Mouse (Mus musculus) stomach, postnatal 0 days (tissue): Measurements from ENCODE around the gene Ambra1. TPM values are rescaled to one million over a fixed set of nuclear protein-coding genes. Genes with fewer than 3 reads are reported as not detected.

ENCODE experiments used
- ATAC-seq: fragments of 200-750 bp; cut with Nextera tagmentation; 2 replicates; pipeline ENCODE4 v1.8.0; 2017; ENCODE audit not compliant: low FRiP score, low TSS enrichment
- DNase-seq: peaks from one replicate; pipeline ENCODE4 v3.0.0-alpha.2; 2016; ENCODE audit warnings: low spot score
- H3K27ac ChIP-seq: fragments of 300-500 bp; sonication (generic); replicated peaks from 2 replicates; pipeline ENCODE4 v1.5.1; 2014; ENCODE audit warnings: mild to moderate bottlenecking, control low read depth
- H3K27me3 ChIP-seq: fragments of 300-500 bp; sonication (generic); 2 replicates; pipeline ENCODE4 v1.6.1; 2014; ENCODE audit warnings: low read length; ENCODE audit not compliant: control insufficient read depth, insufficient read depth
- H3K36me3 ChIP-seq: fragments of 300-500 bp; sonication (generic); 2 replicates; pipeline ENCODE4 v1.6.1; 2014; ENCODE audit warnings: low read length, mixed read lengths; ENCODE audit not compliant: control insufficient read depth, insufficient read depth
- H3K4me1 ChIP-seq: fragments of 300-500 bp; sonication (generic); replicated peaks from 2 replicates; pipeline ENCODE4 v1.6.1; 2014; ENCODE audit warnings: antibody characterized with exemption; ENCODE audit not compliant: control insufficient read depth, insufficient read depth
- H3K4me2 ChIP-seq: fragments of 300-500 bp; sonication (generic); replicated peaks from 2 replicates; pipeline ENCODE4 v1.6.1; 2014; ENCODE audit warnings: low read depth, mild to moderate bottlenecking, control low read depth, moderate library complexity
- H3K4me3 ChIP-seq: fragments of 300-500 bp; sonication (generic); 2 replicates; pipeline ENCODE4 v1.5.1; 2014; ENCODE audit warnings: low read depth, low read length, control low read depth
- H3K9ac ChIP-seq: fragments of 300-500 bp; sonication (generic); 2 replicates; pipeline ENCODE4 v1.6.1; 2014; ENCODE audit warnings: mild to moderate bottlenecking, low read length, control low read depth, mixed read lengths
- H3K9me3 ChIP-seq: fragments of 300-500 bp; sonication (generic); 2 replicates; pipeline ENCODE4 v1.6.1; 2016; ENCODE audit warnings: low read length; ENCODE audit not compliant: control insufficient read depth
- CTCF ChIP-seq: IDR thresholded peaks from 2 replicates; pipeline ENCODE4 v1.5.1; 2016; ENCODE audit warnings: antibody characterized with exemption, low read depth, mild to moderate bottlenecking, moderate library complexity
- EP300 ChIP-seq: optimal IDR thresholded peaks from 2 replicates; pipeline ENCODE3; 2016; ENCODE audit warnings: antibody characterized with exemption
- WGBS: fragments of 180-500 bp; shearing (Covaris S2); extraction: QIAGEN DNeasy Blood & Tissue Kit; methylation state at CpG from one replicate; pipeline ENCODE4 v1.1.7; 2014; 5-methylcytosine and 5-hydroxymethylcytosine counted together
- polyA plus RNA-seq: library from polyadenylated mRNA; unstranded; fragments of >200 nt; fragmentation: Nextera tagmentation; extraction: Ambion mirVana; gene quantifications from 2 replicates; pipeline ENCODE4 v1.2.1, GENCODE M21; 2015

Gene Ambra1
- polyA plus RNA-seq, 1 experiment from 2014 or later = 5.7 TPM

GRCm38 (mm10) chr2:91710272-91711234, 19.4 kb upstream of the Ambra1 start, which contains the start of the genes Atg13 and Harbi1:
TSS of gene Atg13 (minus strand) at chr2:91710576.
TSS of gene Harbi1 (plus strand) at chr2:91710852.
- no peak; the same call in 1 of the 2 replicates for TF ChIP-seq CTCF
- TF ChIP-seq EP300 = peak; percentile 83
- no peaks in the 10 kb centered on the region for H3K27me3 ChIP-seq
- WGBS = under 1% methylated on average over 66 of the region's 66 CpGs
- H3K36me3 ChIP-seq = no peaks in the 10 kb centered on the region
- peak within 1 kb of the TSS; percentile 92 for H3K4me3 ChIP-seq
- H3K9me3 ChIP-seq = no peaks in the 10 kb centered on the region
- H3K27ac ChIP-seq = peak within 1 kb of the TSS; percentile 96
- peak; percentile 96 for DNase-seq
- peak within 1 kb of the TSS; percentile 88 for H3K9ac ChIP-seq
- peak; percentile 98 for ATAC-seq
- peaks cover 5% of the 10 kb centered on the region; the same call in 1 of the 2 replicates for H3K4me1 ChIP-seq
- peak within 1 kb of the TSS; percentile 80 for H3K4me2 ChIP-seq

DNA sequence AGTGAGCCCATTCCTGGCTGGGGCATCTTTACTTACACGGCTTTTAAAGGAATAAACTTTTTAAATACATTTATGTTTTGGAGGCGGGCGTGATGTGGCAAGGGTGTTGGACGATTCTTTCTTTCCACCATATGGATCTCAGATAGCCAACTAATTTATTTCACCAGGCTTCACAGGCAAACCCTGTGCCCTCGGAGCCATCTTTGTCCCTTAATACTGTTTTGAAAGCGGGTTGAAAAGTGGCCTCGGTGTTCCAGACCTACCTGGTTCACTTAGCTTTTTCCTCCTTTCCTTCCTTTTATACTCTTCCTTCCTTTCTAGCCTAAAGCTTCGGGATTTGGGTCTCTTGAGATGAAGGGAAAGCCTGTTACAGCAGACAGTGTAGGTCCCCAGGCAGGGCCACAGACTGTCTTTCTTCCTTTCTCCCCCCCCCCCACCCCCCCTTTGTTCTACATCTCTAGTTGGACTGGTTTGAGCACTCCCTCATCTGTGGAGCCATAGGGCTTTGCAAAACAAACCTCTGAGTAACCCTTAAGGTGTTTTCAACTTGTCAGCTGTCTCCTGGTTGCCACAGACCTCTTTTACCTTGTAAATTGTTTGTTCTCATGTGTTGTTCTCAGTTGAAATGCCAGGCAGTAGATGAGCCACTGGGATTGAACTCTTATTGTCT, 18.5 kb upstream of the Ambra1 start:
- 1% methylated on average over 8 of the region's 8 CpGs for WGBS
- DNase-seq = peak; percentile 56

DNA sequence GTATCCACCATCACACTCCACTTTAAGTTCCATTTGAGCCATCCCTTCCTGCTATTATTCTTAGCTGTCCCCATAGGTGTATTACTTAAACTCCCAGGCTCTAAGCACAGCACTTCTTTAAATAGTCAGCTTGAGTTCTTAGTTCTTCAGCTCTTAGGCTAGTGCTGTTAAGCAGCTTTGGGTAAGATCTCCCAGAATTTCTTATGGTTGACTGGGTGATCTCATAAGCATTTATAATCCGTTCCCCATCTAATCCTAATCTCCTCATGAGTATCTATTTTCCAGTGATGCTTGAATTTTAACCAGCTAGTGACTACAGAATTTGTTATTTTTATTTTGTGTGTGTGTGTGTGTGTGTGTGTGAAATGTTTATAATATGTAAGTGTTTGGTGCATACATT, 15.0 kb upstream of the Ambra1 start:
- no peak overlapping the region for H3K27ac ChIP-seq
- TF ChIP-seq EP300 (no peak), CTCF (no peak)
- ATAC-seq (no peak), DNase-seq (no peak)
- WGBS = 97% methylated on average over 1 of the region's 1 CpGs
- H3K4me2 ChIP-seq = no peak overlapping the region
- no peaks in the 10 kb centered on the region for H3K27me3 ChIP-seq
- 0 out of 2 replicates have a peak, but pooled peaks cover 2% of the 10 kb centered on the region for H3K4me1 ChIP-seq
- no peak overlapping the region for H3K9ac ChIP-seq
- H3K36me3 ChIP-seq = no peaks in the 10 kb centered on the region
- H3K9me3 ChIP-seq = no peaks in the 10 kb centered on the region
- no peak overlapping the region for H3K4me3 ChIP-seq

More for the DNA sequence above, 18.5 kb upstream of the Ambra1 start:
- Histone ChIP-seq H3K4me3 (peak overlapping the region; percentile 92), H3K9ac (peak overlapping the region; percentile 88), H3K4me1 (peaks cover 5% of the 10 kb centered on the region; the same call in 1 of the 2 replicates), H3K27me3 (no peaks in the 10 kb centered on the region), H3K4me2 (peak overlapping the region; percentile 80), H3K9me3 (no peaks in the 10 kb centered on the region), H3K36me3 (no peaks in the 10 kb centered on the region), H3K27ac (peak overlapping the region; percentile 96)
- peak; percentile 58; the same call in 1 of the 2 replicates for ATAC-seq
- no peak for TF ChIP-seq CTCF
- TF ChIP-seq EP300 = no peak

- Histone ChIP-seq H3K27ac (no peak overlapping the region), H3K4me2 (no peak overlapping the region), H3K4me1 (no peaks in the 10 kb centered on the region), H3K36me3 (peaks cover 7% of the 10 kb centered on the region; the same call in 1 of the 2 replicates), H3K9me3 (no peaks in the 10 kb centered on the region), H3K9ac (no peak overlapping the region), H3K27me3 (no peaks in the 10 kb centered on the region), H3K4me3 (no peak overlapping the region)
- TF ChIP-seq EP300 = no peak
- TF ChIP-seq CTCF = no peak
- ATAC-seq (peak; percentile 89), DNase-seq (no peak)
- 70% methylated on average over 6 of the region's 6 CpGs for WGBS
These were observed 11.7 kb upstream of the Ambra1 start for GRCm38 (mm10) chr2:91718276-91718675.

DNA sequence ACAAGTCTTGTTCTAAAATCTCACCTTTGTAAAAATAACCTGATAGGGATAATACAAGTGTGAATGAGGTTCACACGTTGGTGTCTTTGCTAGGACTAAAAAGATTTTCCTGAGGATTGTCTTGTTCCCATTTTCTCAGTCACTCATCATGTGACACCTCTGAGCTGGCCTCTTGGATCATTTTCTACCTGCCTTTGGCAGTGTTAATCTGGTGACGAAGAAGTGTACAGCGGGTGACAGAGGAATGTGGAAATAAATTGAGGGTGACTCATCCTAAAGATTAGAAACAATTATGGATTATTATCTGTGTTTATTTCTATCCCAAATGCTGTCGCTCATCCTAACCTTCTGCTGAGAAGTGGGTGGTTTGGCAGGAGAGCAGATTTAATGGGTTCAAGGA, 6.6 kb upstream of the Ambra1 start:
- no peak overlapping the region for H3K27ac ChIP-seq
- no peak overlapping the region for H3K9ac ChIP-seq
- H3K4me2 ChIP-seq = no peak overlapping the region
- DNase-seq (no peak), ATAC-seq (no peak)
- no peak for TF ChIP-seq EP300
- TF ChIP-seq CTCF = no peak
- H3K4me1 ChIP-seq = no peaks in the 10 kb centered on the region
- no peaks in the 10 kb centered on the region for H3K27me3 ChIP-seq
- no peak overlapping the region for H3K4me3 ChIP-seq
- WGBS = 52% methylated on average over 4 of the region's 4 CpGs
- H3K36me3 ChIP-seq = peaks cover 7% of the 10 kb centered on the region; the same call in 1 of the 2 replicates
- H3K9me3 ChIP-seq = no peaks in the 10 kb centered on the region
